Comparison of ENCODE assay signal across 9 mouse cellular contexts in the genomic region with DNA sequence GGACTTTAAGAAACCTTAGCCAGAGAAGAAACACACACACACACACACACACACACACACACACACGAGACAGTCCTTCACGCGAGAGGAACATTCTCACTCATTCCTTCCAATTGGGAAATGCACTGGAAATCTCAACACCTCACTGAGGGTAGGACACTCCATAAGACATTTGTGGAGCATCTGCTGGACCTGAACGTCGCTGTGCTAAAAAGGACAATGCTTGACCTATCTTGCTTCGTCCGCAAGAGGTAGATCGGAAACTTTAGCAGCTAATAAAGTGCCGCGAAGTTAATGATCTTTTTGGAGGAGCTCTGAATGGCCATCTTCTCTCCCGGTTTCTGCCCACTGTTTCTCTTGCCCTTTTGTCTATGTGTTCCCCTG. TPM values are rescaled to one million over a fixed set of nuclear protein-coding genes. Genes with fewer than 3 reads are reported as not detected.
DNase-seq lines count a peak whose midpoint lies in the region; ATAC-seq and TF ChIP-seq lines count a peak whose summit lies in the region.
"Had no signal": no experiment of that assay in that cellular context is flagged by ENCODE, and none has a peak within 500 bp of the region (broad histone marks: within the 10 kb centered on the region; RNA-seq: fewer than 3 reads in every experiment).

No protein-coding gene starts in this region.

- no peak for TF ChIP-seq CTCF in ES-Bruce4 (IDR thresholded peaks at IDR 0.05; ENCODE audit: low read depth, low read length)

- no peak for DNase-seq in heart, embryonic 10.5 days (ENCODE audit: low spot score)
- no peak for DNase-seq in gastrocnemius, postnatal 4 days (ENCODE audit: low spot score in 2 of 2)
- no peak for DNase-seq in thymus, postnatal 25 days
- no peak for DNase-seq in gastrocnemius, postnatal 25 days

- peaks cover 48% of the 10 kb centered on the region for H3K27me3 ChIP-seq in heart, embryonic 13.5 days (replicated peaks)
- peaks cover 33% of the 10 kb centered on the region for H3K27me3 ChIP-seq in heart, embryonic 10.5 days (ENCODE audit: insufficient read depth, poor library complexity, severe bottlenecking)
- H3K27me3 ChIP-seq in ES-Bruce4 (ENCODE audit: control insufficient read depth, insufficient read depth, low read length, poor library complexity, severe bottlenecking) = no peaks in the 10 kb centered on the region
- H3K27me3 ChIP-seq in forebrain, embryonic 12.5 days = peaks cover 19% of the 10 kb centered on the region
- peaks cover 23% of the 10 kb centered on the region for H3K27me3 ChIP-seq in limb, embryonic 15.5 days

- H3K27ac ChIP-seq in heart, embryonic 13.5 days (replicated peaks) = no peak overlapping the region
- no peak overlapping the region for H3K27ac ChIP-seq in heart, embryonic 10.5 days
- H3K27ac ChIP-seq in ES-Bruce4 (ENCODE audit: insufficient read depth, low read length) = no peak overlapping the region
- H3K27ac ChIP-seq in forebrain, embryonic 12.5 days = no peak overlapping the region
- no peak overlapping the region for H3K27ac ChIP-seq in limb, embryonic 15.5 days

- no peak for TF ChIP-seq POLR2A in ES-Bruce4 (IDR thresholded peaks at IDR 0.05; ENCODE audit: insufficient read depth, low read length)

- no peaks in the 10 kb centered on the region for H3K36me3 ChIP-seq in heart, embryonic 13.5 days
- no peaks in the 10 kb centered on the region for H3K36me3 ChIP-seq in heart, embryonic 10.5 days
- no peaks in the 10 kb centered on the region for H3K36me3 ChIP-seq in ES-Bruce4 (ENCODE audit: control insufficient read depth, insufficient read depth, low read length, poor library complexity, severe bottlenecking)
- H3K36me3 ChIP-seq in forebrain, embryonic 12.5 days (replicated peaks) = no peaks in the 10 kb centered on the region
- no peaks in the 10 kb centered on the region for H3K36me3 ChIP-seq in limb, embryonic 15.5 days

- no peak for TF ChIP-seq EP300 in ES-Bruce4 (IDR thresholded peaks at IDR 0.05; ENCODE audit: insufficient read depth, low read depth, low read length)

- peaks cover 22% of the 10 kb centered on the region for H3K4me1 ChIP-seq in heart, embryonic 13.5 days
- H3K4me1 ChIP-seq in heart, embryonic 10.5 days = peaks cover 12% of the 10 kb centered on the region
- H3K4me1 ChIP-seq in ES-Bruce4 (ENCODE audit: control insufficient read depth, insufficient read depth, low read length) = peaks cover 2% of the 10 kb centered on the region
- peaks cover 22% of the 10 kb centered on the region for H3K4me1 ChIP-seq in forebrain, embryonic 12.5 days
- peaks cover 14% of the 10 kb centered on the region for H3K4me1 ChIP-seq in limb, embryonic 15.5 days

- H3K4me3 ChIP-seq in heart, embryonic 13.5 days = peak overlapping the region; percentile 66
- H3K4me3 ChIP-seq in heart, embryonic 10.5 days = no peak overlapping the region
- H3K4me3 ChIP-seq in ES-Bruce4 (ENCODE audit: low read depth, low read length) = peak overlapping the region; percentile 24; the same call in 1 of the 2 replicates
- peak overlapping the region; percentile 54 for H3K4me3 ChIP-seq in forebrain, embryonic 12.5 days (replicated peaks)
- H3K4me3 ChIP-seq in limb, embryonic 15.5 days = peak overlapping the region; percentile 55

- no peak overlapping the region for H3K9ac ChIP-seq in heart, embryonic 13.5 days
- 0 out of 2 replicates have a peak overlapping the region, but pooled peaks have one; percentile 2 for H3K9ac ChIP-seq in ES-Bruce4 (ENCODE audit: low read depth, poor library complexity, severe bottlenecking)
- peak overlapping the region; percentile 29; the same call in 1 of the 2 replicates for H3K9ac ChIP-seq in forebrain, embryonic 12.5 days
- H3K9ac ChIP-seq in limb, embryonic 15.5 days = no peak overlapping the region

- 45% methylated on average over 11 of the region's 11 CpGs for WGBS in heart, embryonic 13.5 days
- WGBS in heart, embryonic 10.5 days = 58% methylated on average over 11 of the region's 11 CpGs
- 48% methylated on average over 11 of the region's 11 CpGs for WGBS in forebrain, embryonic 12.5 days
- WGBS in limb, embryonic 15.5 days = 45% methylated on average over 11 of the region's 11 CpGs

- H3K4me2 ChIP-seq in heart, embryonic 13.5 days = peak overlapping the region; percentile 99
- H3K4me2 ChIP-seq in forebrain, embryonic 12.5 days = peak overlapping the region; percentile 84
- peak overlapping the region; percentile 99; the same call in 1 of the 2 replicates for H3K4me2 ChIP-seq in limb, embryonic 15.5 days

- ATAC-seq in heart, embryonic 13.5 days (ENCODE audit: extremely low read depth, insufficient number of reproducible peaks, low FRiP score, low TSS enrichment) = no peak
- ATAC-seq in forebrain, embryonic 12.5 days (ENCODE audit: low FRiP score) = no peak
- no peak for ATAC-seq in limb, embryonic 15.5 days (ENCODE audit: insufficient number of reproducible peaks, low FRiP score, low TSS enrichment, low read depth)

- no peaks in the 10 kb centered on the region for H3K9me3 ChIP-seq in heart, embryonic 13.5 days
- no peaks in the 10 kb centered on the region for H3K9me3 ChIP-seq in heart, embryonic 10.5 days
- no peaks in the 10 kb centered on the region for H3K9me3 ChIP-seq in ES-Bruce4 (replicated peaks; ENCODE audit: control insufficient read depth, insufficient read depth, low read length, poor library complexity, severe bottlenecking)
- no peaks in the 10 kb centered on the region for H3K9me3 ChIP-seq in forebrain, embryonic 12.5 days
- no peaks in the 10 kb centered on the region for H3K9me3 ChIP-seq in limb, embryonic 15.5 days

RNA-seq across cellular contexts. Expression of a gene that starts 1.7 kb away (rescaled TPM):
- 0.07 TPM in 1 of 2 replicates, not detected in the other for polyA plus RNA-seq in heart, embryonic 13.5 days (2015; fragmentation: Nextera tagmentation; extraction: Ambion mirVana)
- polyA plus RNA-seq in heart, embryonic 10.5 days (2016; fragmentation: Nextera tagmentation; extraction: Ambion mirVana) = 0.34 TPM in 1 of 2 replicates, not detected in the other
- polyA plus RNA-seq in ES-Bruce4 (2011; ENCODE audit: insufficient read depth, insufficient read length, low read depth, missing spikeins) = not detected in 2 replicates
- polyA plus RNA-seq in forebrain, embryonic 12.5 days (2016; fragmentation: Nextera tagmentation; extraction: Ambion mirVana) = 0.56 and 0.82 TPM in 2 replicates
- 1.4 and 1.6 TPM in 2 replicates for polyA plus RNA-seq in limb, embryonic 15.5 days (2015; fragmentation: Nextera tagmentation; extraction: Ambion mirVana)
- not detected for total RNA-seq in gastrocnemius, postnatal 4 days (2021)
- total RNA-seq in gastrocnemius, postnatal 25 days (2021) = not detected
- total RNA-seq: monocyte, adult 5-6 weeks had no signal

RNA-seq across cellular contexts. Expression of a gene that starts 12.3 kb away (rescaled TPM):
- 9.4 and 10.5 TPM in 2 replicates for polyA plus RNA-seq in heart, embryonic 13.5 days (2015; fragmentation: Nextera tagmentation; extraction: Ambion mirVana)
- 15.3 and 21.5 TPM in 2 replicates for polyA plus RNA-seq in heart, embryonic 10.5 days (2016; fragmentation: Nextera tagmentation; extraction: Ambion mirVana)
- 38.3 and 49.0 TPM in 2 replicates for polyA plus RNA-seq in ES-Bruce4 (2011; ENCODE audit: insufficient read depth, insufficient read length, low read depth, missing spikeins)
- polyA plus RNA-seq in forebrain, embryonic 12.5 days (2016; fragmentation: Nextera tagmentation; extraction: Ambion mirVana) = 29.6 and 33.9 TPM in 2 replicates
- 11.8 and 15.3 TPM in 2 replicates for polyA plus RNA-seq in limb, embryonic 15.5 days (2015; fragmentation: Nextera tagmentation; extraction: Ambion mirVana)
- total RNA-seq in gastrocnemius, postnatal 4 days (2021) = 10 to 100 TPM; 17.0 to 19.9 TPM
- 10 to 100 TPM; 11.8 to 15.8 TPM for total RNA-seq in gastrocnemius, postnatal 25 days (2021)

RNA-seq across cellular contexts. Expression of a gene that starts 28.4 kb away (rescaled TPM):
- 115 and 124 TPM in 2 replicates for polyA plus RNA-seq in heart, embryonic 13.5 days (2015; fragmentation: Nextera tagmentation; extraction: Ambion mirVana)
- 155 and 179 TPM in 2 replicates for polyA plus RNA-seq in heart, embryonic 10.5 days (2016; fragmentation: Nextera tagmentation; extraction: Ambion mirVana)
- polyA plus RNA-seq in ES-Bruce4 (2011; ENCODE audit: insufficient read depth, insufficient read length, low read depth, missing spikeins) = 138 and 139 TPM in 2 replicates
- polyA plus RNA-seq in forebrain, embryonic 12.5 days (2016; fragmentation: Nextera tagmentation; extraction: Ambion mirVana) = 192 and 195 TPM in 2 replicates
- 183 and 187 TPM in 2 replicates for polyA plus RNA-seq in limb, embryonic 15.5 days (2015; fragmentation: Nextera tagmentation; extraction: Ambion mirVana)
- 10 to 100 TPM; 85.8 to 93.1 TPM for total RNA-seq in gastrocnemius, postnatal 4 days (2021)
- 10 to 100 TPM; 41.9 to 43.2 TPM for total RNA-seq in gastrocnemius, postnatal 25 days (2021)

Comparison
In these comparisons a context has a peak if more than half of its experiments do, and no peak if none do; other contexts are left out.
1. H3K9ac ChIP-seq: peak in ES-Bruce4 (single experiment) and forebrain, embryonic 12.5 days (single experiment); none in heart, embryonic 13.5 days (single experiment) and limb, embryonic 15.5 days (single experiment).
2. Peak in every context shown above with its lines, with median percentiles within 50 percentile points of each other: H3K4me2 ChIP-seq.